Mouse (Mus musculus) kidney, embryonic 14.5 days (tissue): ENCODE measurements around the gene Gm19684. TPM values are rescaled to one million over a fixed set of nuclear protein-coding genes. Genes with fewer than 3 reads are reported as not detected.
"Not testable (repeated sequence)": the region's sequence is repeated elsewhere in the genome, so short reads cannot be mapped to it uniquely, and the experiment has no call there.

Experiments used
- ATAC-seq: fragments of 200-750 bp; cut with Nextera tagmentation; 2 replicates; pipeline ENCODE4 v1.8.0; 2017; ENCODE audit warnings: moderate number of reproducible peaks, mild to moderate bottlenecking, moderate TSS enrichment, moderate library complexity; ENCODE audit not compliant: low FRiP score, low TSS enrichment
- H3K27ac ChIP-seq: fragments of 300-500 bp; sonication (generic); 2 replicates; pipeline ENCODE4 v1.5.1; 2014; ENCODE audit warnings: low read depth, mild to moderate bottlenecking, low read length, moderate library complexity, mixed read lengths
- H3K27me3 ChIP-seq: fragments of 300-500 bp; sonication (generic); 2 replicates; pipeline ENCODE4 v1.6.1; 2014; ENCODE audit warnings: mild to moderate bottlenecking, low read length; ENCODE audit not compliant: control insufficient read depth, insufficient read depth
- H3K36me3 ChIP-seq: fragments of 300-500 bp; sonication (generic); 2 replicates; pipeline ENCODE4 v1.6.1; 2014; ENCODE audit warnings: low read length, mixed read lengths; ENCODE audit not compliant: control insufficient read depth, insufficient read depth
- H3K4me1 ChIP-seq: fragments of 300-500 bp; sonication (generic); 2 replicates; pipeline ENCODE4 v1.6.1; 2014; ENCODE audit warnings: low read length, mixed read lengths; ENCODE audit not compliant: control insufficient read depth, insufficient read depth
- H3K4me2 ChIP-seq: fragments of 300-500 bp; sonication (generic); replicated peaks from 2 replicates; pipeline ENCODE4 v1.6.1; 2014; ENCODE audit warnings: low read depth, mild to moderate bottlenecking, low read length
- H3K4me3 ChIP-seq: fragments of 300-500 bp; sonication (generic); 2 replicates; pipeline ENCODE4 v1.5.1; 2014; ENCODE audit warnings: mild to moderate bottlenecking, low read length
- H3K9ac ChIP-seq: fragments of 300-500 bp; sonication (generic); 2 replicates; pipeline ENCODE4 v1.6.1; 2014; ENCODE audit warnings: low read depth, mild to moderate bottlenecking, low read length, moderate library complexity
- H3K9me3 ChIP-seq: fragments of 300-500 bp; sonication (generic); 2 replicates; pipeline ENCODE4 v1.6.1; 2016; ENCODE audit warnings: low read length; ENCODE audit not compliant: control insufficient read depth
- WGBS: fragments of 180-500 bp; shearing (Covaris S2); extraction: QIAGEN DNeasy Blood & Tissue Kit; methylation state at CpG from one replicate; pipeline ENCODE4 v1.1.7; 2014; 5-methylcytosine and 5-hydroxymethylcytosine counted together
- polyA plus RNA-seq: library from polyadenylated mRNA; unstranded; fragments of >200 nt; fragmentation: Nextera tagmentation; extraction: Ambion mirVana; gene quantifications from 2 replicates; pipeline ENCODE4 v1.2.1, GENCODE M21; 2014

Gm19684 gene
- polyA plus RNA-seq, 1 experiment from 2014 or later = not detected

DNA sequence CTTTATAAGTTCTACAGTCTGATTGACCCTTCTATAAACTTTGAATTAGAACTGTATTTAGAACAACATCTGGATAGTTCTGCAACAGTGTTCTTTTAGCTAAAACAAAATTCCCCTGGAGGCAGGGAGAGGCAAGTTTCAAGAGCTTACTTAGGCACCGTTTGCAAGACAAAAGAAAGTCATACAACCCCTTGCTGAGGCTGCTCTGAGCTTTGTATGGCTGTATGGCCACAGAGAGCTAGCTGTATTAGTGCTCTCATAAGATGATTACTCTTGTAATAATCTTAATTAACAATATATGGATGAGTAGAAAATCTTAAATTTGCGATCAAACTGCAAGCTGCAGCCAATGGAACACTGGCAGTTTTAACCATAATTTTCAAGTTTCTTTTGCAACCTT, 21.9 kb upstream of the Gm19684 start:
- not testable (repeated sequence) for H3K27ac ChIP-seq, H3K4me1 ChIP-seq, H3K9ac ChIP-seq, H3K9me3 ChIP-seq, H3K27me3 ChIP-seq, H3K36me3 ChIP-seq, ATAC-seq, H3K4me3 ChIP-seq, H3K4me2 ChIP-seq
- WGBS = 61% methylated on average over 2 of the region's 2 CpGs

DNA sequence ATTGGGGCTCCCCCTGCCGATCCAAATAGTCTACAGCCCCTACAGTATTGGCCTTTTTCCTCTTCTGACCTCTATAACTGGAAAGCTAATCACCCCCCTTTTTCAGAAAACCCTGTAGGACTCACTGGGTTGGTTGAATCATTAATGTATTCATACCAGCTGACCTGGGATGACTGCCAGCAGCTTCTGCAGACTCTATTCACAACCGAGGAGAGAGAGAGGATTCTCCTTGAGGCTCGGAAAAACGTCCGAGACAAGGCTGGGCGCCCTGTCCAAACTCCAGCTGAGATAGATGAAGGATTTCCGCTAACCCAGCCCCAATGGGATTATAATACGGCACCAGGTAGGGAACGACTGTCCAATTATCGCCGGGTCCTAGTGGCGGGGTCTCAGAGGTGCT, 19.4 kb upstream of the Gm19684 start:
- not testable (repeated sequence) for ATAC-seq, H3K4me1 ChIP-seq, H3K4me3 ChIP-seq, H3K9ac ChIP-seq, H3K4me2 ChIP-seq, H3K27ac ChIP-seq, H3K9me3 ChIP-seq, H3K27me3 ChIP-seq, H3K36me3 ChIP-seq
- WGBS = 89% methylated on average over 11 of the region's 12 CpGs

DNA sequence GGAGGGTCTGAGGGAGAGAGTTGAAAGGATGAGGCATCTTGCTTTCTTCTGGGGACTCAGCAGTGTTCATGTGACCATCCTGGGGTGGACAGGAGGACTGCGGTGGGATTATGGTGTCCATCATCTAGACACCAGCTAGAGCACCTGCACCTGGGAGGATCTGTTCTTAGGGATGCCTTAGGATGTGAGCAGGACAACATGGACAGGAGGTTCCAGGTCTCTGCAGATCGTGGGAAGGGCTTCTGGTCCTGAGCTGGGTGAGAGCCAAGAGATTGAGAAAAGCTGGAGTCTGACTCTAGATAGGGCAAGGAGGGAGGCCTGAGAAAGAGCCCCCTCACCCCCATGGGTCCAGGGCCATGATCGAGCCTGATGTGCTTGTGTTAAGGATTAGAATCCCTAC, 11.3 kb upstream of the Gm19684 start:
- H3K36me3 ChIP-seq, H3K9ac ChIP-seq, H3K4me3 ChIP-seq, ATAC-seq, H3K4me1 ChIP-seq, H3K9me3 ChIP-seq, H3K27ac ChIP-seq, H3K4me2 ChIP-seq: not testable (repeated sequence)
- 61% methylated on average over 3 of the region's 3 CpGs for WGBS
- peaks cover 18% of the 10 kb centered on the region for H3K27me3 ChIP-seq

DNA sequence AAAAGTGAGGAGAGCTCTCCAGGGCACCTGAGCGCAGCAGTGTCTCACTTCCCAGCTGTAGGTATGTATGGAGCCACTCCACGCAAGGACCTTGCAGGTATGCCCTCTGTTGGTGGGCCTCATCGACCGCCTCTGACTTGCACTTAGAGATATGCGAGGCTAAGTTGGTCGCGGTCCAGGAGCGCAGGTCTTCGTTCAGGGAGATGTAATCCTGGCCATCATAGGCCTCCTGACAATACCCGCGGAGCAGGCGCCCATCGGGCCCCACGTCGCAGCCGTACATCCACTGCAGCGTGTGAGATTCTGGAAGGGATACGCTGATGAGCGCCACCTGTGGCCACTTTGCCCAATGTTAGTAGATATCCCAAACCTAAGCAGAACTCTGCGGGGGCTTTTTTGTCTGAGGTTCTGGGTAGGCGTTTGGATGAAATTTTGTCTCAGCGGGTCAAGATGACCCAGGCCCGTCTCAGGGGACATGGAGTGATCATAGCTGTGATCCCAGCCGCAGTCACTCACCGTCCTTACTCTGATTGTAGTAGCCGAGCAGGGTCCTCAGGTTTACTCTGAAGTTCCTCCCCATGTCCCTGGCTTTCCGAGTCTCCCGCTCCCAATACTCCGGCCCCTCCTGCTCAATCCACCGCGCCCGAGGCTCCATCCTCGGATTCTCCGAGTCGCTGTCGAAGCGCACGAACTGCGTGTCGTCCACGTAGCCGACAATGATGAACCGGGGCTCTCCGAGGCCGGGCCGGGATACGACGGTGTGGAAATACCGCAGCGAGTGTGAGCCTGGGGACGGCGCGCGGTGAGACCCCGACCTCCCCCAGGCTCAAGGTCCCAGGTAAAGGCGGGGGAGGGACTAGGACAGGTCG, 10.6 kb upstream of the Gm19684 start:
- peak overlapping the region; percentile 29 for H3K4me3 ChIP-seq
- 1% methylated on average over 57 of the region's 57 CpGs for WGBS
- not testable (repeated sequence) for H3K36me3 ChIP-seq, H3K4me1 ChIP-seq, H3K9me3 ChIP-seq, H3K27ac ChIP-seq
- peak overlapping the region; percentile 53 for H3K4me2 ChIP-seq
- H3K27me3 ChIP-seq = peaks cover 18% of the 10 kb centered on the region
- ATAC-seq = peak; percentile 56
- 0 out of 2 replicates have a peak overlapping the region, but pooled peaks have one; percentile 7 for H3K9ac ChIP-seq

DNA sequence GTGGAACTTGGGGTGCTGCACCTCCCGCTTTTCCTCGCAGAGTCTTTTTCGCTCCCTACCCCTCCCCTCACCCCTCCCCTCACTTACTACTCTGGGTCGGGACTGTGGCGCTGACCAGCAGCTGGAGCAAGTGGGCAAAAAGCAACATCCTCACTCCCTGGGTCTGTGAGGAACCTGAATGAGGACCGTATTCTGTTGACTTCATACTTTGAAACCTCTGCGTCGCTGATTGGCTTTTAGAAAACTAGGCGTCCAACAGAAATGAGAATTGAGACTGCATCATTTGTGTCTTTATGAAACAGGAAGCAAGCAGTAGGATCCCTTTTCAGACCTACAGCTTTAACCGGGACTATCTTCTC, 10.0 kb upstream of the Gm19684 start:
- H3K9me3 ChIP-seq, H3K27ac ChIP-seq, H3K36me3 ChIP-seq, H3K4me1 ChIP-seq: not testable (repeated sequence)
- Histone ChIP-seq H3K4me3 (peak overlapping the region; percentile 29), H3K4me2 (peak overlapping the region; percentile 53), H3K9ac (0 out of 2 replicates have a peak overlapping the region, but pooled peaks have one; percentile 7), H3K27me3 (peaks cover 18% of the 10 kb centered on the region)
- 5% methylated on average over 8 of the region's 10 CpGs for WGBS
- peak; percentile 76; the same call in 1 of the 2 replicates for ATAC-seq

DNA sequence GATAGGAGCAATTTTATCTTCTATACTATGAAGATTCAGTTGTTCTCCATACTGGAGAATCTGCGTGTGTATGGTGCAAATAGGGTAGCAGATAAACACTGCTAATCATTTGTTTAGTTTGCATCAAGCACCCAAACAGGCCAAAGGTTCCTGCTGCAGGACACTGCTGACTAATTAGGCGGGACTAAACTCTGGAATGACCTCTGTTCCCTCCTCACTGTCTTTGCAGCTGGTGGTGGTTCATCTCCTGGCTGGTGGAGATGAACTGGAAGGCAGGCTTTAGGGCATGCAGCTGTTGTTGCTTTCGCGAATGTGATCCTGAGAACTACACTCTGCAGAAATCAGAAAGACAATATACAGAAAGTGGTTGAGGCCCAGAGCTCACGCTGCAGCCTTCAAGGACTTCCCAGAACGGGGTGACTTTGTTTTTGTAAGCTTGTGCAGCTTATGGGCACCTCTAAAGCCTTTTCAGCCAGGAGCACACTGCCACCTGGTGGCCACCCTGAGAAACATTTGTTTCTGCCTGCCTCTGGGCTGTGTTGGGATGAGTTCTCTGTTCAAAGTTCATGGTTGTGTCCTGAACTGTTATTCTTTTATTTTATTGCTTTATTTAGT, 7.4 kb upstream of the Gm19684 start:
- 22% methylated on average over 6 of the region's 6 CpGs for WGBS
- peaks cover 18% of the 10 kb centered on the region for H3K27me3 ChIP-seq
- not testable (repeated sequence) for H3K4me1 ChIP-seq, H3K36me3 ChIP-seq, H3K27ac ChIP-seq, H3K4me3 ChIP-seq, H3K9me3 ChIP-seq, ATAC-seq, H3K9ac ChIP-seq, H3K4me2 ChIP-seq

DNA sequence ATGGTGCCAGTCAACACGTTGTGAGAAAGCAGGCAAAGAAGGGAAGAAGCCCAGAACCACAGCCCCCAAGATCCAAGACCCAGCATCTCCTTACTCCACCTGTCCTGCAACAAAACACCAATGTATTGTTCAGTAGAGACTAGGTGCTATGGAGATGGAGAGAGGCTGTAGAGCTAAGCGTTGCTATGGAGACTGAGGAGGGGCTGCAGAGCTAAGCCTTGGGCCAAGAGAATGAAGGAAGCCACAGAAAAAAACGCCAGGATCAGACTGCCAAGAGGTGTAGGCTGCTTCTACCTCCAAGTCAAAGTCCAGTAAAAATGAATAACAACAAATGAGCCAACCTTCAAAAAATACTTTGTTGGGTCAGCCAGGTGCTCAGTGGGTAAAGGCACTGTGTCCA, 4.9 kb upstream of the Gm19684 start:
- H3K27ac ChIP-seq, H3K4me3 ChIP-seq, H3K4me2 ChIP-seq, H3K4me1 ChIP-seq, ATAC-seq, H3K36me3 ChIP-seq, H3K9me3 ChIP-seq, H3K9ac ChIP-seq: not testable (repeated sequence)
- peaks cover 17% of the 10 kb centered on the region for H3K27me3 ChIP-seq
- WGBS = 15% methylated on average over 3 of the region's 3 CpGs

DNA sequence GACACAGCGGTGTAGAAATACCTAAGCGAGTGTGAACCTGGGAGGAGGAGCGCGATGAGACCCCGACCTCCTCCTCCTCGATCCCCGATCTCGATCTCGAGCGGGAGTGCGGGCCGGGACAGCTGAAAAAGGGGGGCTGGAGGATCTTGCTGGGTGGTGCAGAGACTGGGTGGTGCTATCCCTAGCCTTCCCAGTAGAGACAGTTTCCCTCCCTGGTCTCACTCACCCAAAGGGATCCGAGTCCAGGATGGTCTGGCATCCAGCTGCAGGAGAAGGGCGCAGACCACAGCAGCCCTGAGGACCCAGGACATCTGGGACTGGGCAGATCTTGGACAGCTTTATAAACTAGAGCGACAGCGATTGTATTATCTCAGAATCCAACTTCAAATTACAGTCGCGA, 639 bp upstream of the Gm19684 start:
- peaks cover 18% of the 10 kb centered on the region for H3K27me3 ChIP-seq
- not testable (repeated sequence) for H3K27ac ChIP-seq, H3K9ac ChIP-seq, H3K9me3 ChIP-seq, ATAC-seq, H3K36me3 ChIP-seq, H3K4me2 ChIP-seq, H3K4me1 ChIP-seq, H3K4me3 ChIP-seq
- 34% methylated on average over 18 of the region's 18 CpGs for whole genome bisulfite sequencing

DNA sequence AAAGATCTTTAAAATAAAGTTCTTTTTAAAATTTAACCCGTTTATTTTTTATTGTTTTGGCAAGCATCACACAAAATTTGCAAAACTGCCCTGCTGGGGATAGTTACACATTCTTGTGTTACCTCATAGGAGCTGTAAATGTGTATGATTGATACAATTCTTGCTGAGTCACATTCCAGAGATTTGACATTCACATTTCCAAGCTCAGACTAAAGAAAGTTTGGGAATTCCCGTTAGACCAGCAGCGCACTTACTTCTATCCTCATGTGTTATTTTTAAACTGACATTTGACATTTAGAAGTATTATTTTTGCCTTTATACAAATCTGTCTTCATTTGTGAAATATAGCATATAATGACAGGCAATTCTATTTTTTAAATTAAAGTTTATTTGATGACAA, 2.6 kb downstream of the Gm19684 start:
- H3K4me1 ChIP-seq, H3K4me3 ChIP-seq, H3K36me3 ChIP-seq, H3K9me3 ChIP-seq, H3K9ac ChIP-seq, H3K4me2 ChIP-seq, H3K27ac ChIP-seq, ATAC-seq: not testable (repeated sequence)
- H3K27me3 ChIP-seq = peaks cover 17% of the 10 kb centered on the region
- WGBS = 71% methylated on average over 3 of the region's 3 CpGs
